Mouse (Mus musculus) heart, adult 2 months (tissue): Measurements from ENCODE around the gene Prss16.

Experiments
- CTCF ChIP-seq: fragments of 200-600 bp; IDR thresholded peaks from 2 replicates; pipeline ENCODE4 v1.8.1; 2022; ENCODE audit warnings: antibody characterized with exemption, mild to moderate bottlenecking, moderate library complexity
- POLR2A ChIP-seq: fragments of 200-500 bp; IDR thresholded peaks from 2 replicates; pipeline ENCODE4 v1.6.1; 2011; ENCODE audit warnings: mild to moderate bottlenecking, low read depth, low read length, control low read depth; ENCODE audit not compliant: insufficient read depth

DNA sequence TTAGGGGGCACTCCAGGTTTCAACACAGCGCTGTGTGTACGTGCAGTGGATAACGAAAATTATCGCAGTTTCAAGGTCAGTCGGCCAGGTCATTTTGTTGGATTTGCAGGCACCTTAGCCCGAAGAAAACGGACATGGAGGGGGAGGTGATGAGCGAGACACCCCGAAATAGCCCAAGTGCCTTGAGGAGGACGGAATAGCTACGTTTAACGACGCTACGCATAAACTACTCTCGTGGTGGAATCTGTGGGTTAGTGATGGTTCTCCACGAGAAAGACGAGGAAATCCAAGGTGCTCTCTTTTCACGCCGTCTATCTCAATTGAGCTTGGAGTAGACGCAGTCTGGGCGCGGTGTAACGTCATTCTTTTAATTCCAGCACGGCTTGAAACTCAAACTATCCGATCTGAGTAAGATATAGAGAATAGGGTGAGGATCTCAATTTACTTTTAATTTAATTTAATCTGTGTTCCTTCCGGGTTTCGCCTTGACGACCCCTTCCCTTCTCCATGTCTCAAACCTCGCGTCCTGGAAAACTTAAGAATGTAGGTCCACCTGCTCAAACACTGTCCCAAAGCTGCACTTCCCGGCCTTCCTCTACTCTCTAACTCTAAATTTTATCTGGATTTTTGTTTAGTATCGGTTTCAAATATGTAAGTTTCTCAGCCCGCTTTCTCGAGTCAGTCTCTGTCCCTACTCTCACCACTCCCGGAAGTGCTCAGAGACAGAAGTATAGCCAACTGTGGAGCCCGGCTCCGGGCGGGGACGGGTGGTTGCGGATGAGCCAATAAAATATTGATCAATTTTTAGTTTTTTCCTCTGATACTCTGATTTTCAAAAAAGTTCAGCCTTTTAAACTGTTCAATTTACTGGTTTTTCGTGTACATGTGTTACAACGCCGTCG is 10.6 kb upstream of the Prss16 start:
- TF ChIP-seq CTCF, result no peak
- no peak for TF ChIP-seq POLR2A
